Mouse (Mus musculus): ENCODE data around the gene Nup133. TPM values are rescaled to one million over a fixed set of nuclear protein-coding genes. Genes with fewer than 3 reads are reported as not detected.

Nup133 gene
- total and polyA plus RNA-seq, 3 experiments, result 9.5 to 21.0 (median 15.5) TPM

DNA sequence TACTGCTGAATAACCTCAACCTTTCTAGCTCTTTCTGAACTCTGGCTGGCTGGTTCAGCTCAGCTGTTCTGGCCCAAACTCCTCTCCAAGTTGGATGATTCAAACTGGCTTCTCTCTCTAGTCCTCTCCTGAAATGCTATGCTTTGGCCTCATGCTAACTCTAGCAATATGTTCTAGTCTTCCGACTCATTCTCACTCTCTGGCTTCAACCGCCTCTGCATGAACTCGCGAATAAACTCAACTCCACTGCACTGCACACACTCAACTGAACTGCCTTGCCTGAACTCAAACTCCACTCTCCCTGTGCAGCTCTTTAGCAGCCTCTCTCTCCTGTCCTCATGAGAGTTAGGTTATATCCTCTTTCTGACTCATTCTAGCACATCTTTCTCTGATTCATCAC is 61.9 kb downstream of the Nup133 start:
- DNase-seq, result no peak

GRCm38 (mm10) chr8:123884721-123885565 is 64.1 kb downstream of the Nup133 start:
- DNase-seq, result peak; percentile 24

DNA sequence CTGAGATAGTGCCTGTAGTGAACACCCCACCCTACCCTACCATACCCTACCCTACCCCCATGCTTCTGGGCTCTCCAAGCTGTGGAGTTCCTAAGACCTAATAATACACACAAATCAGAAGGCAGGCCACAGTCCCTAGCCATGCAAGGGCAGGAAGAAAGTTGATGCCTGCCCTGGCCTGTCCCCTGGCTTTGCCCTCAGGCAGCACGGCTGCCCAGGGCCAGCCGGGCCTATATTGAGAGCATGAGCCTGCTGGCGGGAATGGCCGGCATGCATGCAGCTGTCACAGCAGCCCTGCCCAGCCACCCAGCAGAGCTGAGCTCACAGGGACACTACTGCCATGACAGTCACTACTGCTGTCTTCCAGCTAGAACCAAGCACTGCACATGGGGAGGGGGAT is 66.0 kb downstream of the Nup133 start:
- no peak for DNase-seq

GRCm38 (mm10) chr8:123882412-123882811 is 66.7 kb downstream of the Nup133 start:
- no peak for DNase-seq

DNA sequence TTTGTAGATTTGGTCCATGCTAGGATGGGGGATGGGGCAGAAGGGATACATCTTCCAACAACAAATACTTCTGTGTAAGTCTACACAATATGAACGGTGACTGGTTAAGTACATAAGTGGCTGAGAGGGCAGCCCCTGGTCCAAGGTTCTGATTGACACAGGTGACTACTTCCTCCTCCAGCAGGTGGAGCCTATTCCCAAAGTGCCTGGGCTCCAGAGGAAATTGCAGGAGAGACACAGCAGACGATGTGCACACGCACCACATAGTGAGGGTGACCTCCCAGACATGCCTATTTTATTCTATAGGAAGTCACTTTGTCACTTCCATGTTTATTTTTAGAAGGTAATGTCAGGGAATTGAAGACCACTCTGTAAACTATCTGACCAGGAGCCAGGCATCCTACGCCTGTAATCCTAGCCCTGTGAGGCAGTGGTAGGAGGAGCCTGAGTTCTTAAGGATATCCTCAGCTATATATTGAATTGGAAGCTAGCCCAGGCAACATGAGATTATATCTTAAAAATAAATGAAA is 68.2 kb downstream of the Nup133 start:
- DNase-seq, result no peak

DNA sequence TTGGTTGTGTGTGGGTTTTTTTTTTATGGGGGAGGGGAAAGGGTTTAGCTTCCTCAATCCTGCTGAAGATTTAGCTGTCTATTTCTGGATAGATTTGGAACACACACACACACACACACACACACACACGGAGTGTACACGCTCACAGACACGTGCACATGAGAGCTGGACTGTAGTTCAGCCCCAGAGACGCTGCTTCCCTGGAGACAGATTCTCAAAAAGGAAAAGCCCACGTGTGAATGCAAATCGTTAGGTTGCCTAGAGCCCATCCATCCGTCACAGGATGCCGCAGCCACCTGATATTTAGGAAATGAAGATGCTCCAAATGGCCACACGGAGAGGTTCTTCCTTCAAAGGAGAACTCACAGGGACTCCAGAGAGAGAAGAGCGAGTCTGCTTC is 68.8 kb downstream of the Nup133 start:
- DNase-seq, result no peak

- DNase-seq, result no peak
Observed at GRCm38 (mm10) chr8:123877865-123878264, 71.2 kb downstream of the Nup133 start.

DNA sequence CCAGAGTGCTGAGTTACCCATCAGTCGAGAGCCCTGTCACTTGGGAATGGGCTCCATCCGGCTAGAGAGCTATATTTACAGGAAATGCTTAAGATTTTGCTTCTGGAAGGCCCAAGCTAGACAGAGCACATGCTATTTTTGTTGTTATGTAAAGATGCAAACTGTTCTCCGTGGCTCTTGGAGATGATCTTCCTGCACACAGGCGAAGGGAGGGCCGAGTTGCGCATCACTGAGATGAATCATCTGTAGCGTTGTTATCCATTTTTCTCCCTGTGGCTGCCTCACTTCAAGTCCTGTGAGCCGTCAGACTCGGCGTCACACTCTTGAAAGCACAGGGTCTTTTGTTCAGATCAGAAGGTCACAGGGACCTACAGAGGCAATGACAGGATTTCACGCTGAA is 74.7 kb downstream of the Nup133 start:
- no peak for DNase-seq

- DNase-seq, result no peak
Observed at GRCm38 (mm10) chr8:123873364-123873763, 75.7 kb downstream of the Nup133 start.

- no peak for DNase-seq
Observed at GRCm38 (mm10) chr8:123872048-123872447, 77.0 kb downstream of the Nup133 start.

- DNase-seq, result peak; percentile 33
Observed at GRCm38 (mm10) chr8:123866971-123867370, 82.1 kb downstream of the Nup133 start.

DNA sequence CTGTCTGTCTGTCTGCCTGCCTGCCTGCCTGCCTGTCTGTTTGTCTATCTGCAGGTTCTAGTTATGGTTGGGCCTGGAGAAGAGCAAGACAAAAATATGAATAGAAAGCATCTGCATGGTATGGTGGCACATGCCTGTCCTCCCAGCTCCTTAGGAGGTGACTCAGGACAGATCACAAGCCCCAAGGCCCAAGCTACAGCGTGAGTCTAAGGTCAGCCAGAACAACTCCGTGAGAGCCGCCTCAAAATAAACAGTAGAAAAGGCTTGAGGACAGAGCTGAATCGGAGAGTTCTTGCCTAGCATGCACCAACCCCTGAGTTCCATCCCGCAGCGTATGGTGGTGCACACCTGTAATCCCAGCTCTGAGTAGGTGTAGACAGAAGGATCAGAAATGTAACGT is 83.3 kb downstream of the Nup133 start:
- peak; percentile 63 for DNase-seq

- no peak for DNase-seq
Observed at GRCm38 (mm10) chr8:123860386-123860785, 88.7 kb downstream of the Nup133 start.

- DNase-seq, result peak; percentile 68
Observed at GRCm38 (mm10) chr8:123859648-123860259, 89.3 kb downstream of the Nup133 start, which contains the start of gene Ccsap. Gene Ccsap (minus strand): TSS chr8:123860209.

DNA sequence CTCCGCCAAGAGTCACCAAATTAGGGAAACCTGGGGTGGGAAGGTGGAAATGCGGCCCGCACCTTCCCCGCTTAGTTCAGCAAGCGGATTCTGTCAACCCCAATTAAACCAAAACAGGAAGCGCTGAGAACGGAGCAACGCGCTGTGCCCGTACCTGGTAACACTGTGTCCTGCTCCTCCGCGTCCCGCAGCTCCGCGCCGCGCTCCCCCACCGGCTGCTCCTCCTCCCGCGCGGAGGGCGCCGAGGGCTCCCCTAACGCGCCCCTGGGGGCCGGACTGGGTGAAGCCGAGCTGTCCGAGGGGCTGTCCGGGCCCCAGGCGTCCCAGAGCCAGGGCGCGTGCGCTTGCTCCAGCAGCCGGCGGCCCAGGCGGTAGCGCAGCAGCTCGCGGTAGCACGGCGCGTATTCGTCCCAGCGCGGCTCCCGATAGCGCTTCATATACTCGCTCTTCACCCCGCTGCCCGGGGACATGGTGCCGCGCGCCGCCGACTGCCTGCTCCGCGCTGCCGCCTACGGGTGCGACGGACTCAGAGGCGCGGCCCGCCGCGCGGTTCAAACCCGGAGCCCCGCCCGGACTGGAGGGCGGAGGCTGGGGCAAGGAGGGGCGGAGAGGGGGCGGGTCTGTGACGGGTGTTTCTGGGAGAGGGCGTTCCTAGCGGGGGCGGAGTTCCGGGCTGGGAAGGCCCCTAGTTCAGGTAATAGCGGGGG is 90.0 kb downstream of the Nup133 start:
- peak; percentile 96 for DNase-seq

GRCm38 (mm10) chr8:123858574-123858940 is 90.5 kb downstream of the Nup133 start:
- DNase-seq, result no peak

- no peak for DNase-seq
Observed at GRCm38 (mm10) chr8:123857361-123857760, 91.7 kb downstream of the Nup133 start.

DNA sequence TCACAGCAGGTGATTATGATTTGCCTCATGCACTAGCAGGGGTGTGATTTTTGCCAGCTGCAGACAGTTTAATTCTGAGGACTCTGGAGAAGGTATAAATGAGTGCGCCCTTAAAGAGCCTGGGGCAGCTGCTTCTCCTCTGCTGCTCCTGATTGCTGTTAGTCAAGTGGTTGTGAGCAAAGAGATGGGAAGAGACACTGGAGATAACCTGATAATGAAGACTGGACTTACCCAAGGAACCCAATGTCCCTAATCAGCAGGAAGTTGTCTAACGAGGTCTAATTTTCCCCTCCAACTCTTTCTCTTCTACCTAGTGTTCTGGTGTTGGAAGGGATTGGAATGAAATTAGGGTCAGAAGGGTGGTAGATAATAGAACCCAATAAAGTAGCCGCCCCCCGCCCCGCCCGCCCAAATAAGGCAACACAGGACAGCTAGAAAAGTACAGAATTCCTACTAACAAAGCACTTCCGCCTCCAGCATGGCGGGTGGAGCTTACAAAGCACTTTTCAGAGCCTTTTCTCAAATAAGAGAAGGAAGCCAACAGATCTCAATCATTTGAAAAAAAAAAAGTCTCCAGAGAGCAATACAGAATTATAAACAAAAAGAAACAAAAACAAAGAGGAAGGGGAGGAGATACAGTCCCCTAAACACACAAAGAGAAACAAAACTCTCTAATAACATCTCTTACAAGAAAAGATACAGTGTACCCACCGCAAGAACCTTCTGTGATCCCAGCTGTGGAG is 94.2 kb downstream of the Nup133 start:
- no peak for DNase-seq

- no peak for DNase-seq
Observed at GRCm38 (mm10) chr8:123854252-123854651, 94.8 kb downstream of the Nup133 start.

DNA sequence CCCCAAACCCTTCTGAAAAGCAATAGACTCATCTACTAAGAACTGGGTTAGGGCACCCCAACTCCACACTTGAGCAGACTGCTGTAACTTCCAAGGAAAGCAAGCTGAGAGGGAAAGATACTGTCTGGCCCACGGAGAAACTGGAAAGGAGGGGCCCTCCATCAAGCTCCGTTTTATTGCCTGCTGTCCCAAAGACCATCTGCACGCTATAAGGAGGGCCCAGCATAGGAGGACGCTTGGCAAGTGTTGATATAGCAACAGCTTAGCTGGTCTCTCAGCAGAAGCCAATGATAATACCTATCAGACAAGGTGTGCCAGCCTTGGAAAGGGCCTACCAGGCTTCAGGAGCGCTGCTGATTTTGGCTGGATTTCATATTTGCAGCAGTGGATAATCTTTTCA is 97.5 kb downstream of the Nup133 start:
- no peak for DNase-seq

DNA sequence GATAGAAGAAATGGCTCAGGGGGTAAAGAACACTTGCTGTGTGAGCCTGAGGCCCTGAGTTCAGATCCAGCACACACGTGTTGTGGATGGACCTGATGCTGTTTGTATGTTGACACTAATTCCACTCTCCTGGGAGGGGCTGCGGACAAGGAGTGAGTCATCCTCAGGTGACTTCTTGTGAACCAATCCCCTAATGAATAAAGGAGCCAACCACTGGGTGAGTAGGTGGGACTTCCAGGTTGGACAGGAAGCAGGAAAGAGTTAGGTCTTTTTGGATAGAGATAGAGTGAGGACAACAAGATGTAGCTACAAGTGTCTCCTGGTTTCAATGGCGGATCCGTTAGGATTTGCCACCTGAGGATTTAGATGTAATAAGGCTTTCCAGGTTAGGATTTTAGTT is 99.7 kb downstream of the Nup133 start:
- DNase-seq, result no peak

DNA sequence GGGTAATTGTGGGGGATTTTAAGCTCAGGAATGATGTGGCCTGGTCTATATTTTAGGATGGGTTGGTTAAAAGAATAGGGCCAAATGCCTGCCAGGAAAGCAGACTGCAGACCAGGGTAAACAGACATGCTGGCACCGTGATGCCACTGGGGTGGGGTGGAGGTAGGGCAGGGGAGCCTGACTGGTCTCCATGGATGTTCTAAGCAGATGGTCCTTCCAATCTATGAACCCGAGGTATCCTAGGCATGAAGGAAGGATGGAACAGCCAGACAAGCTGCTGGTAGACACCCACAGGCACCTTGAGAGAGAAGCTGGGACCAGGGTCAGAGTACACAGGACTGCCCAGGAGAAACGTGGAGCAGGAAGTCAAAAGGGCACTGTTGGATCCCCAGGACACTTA is 101.5 kb downstream of the Nup133 start:
- no peak for DNase-seq

Data from adrenal gland, adult 2 months (tissue).